27 mouse cellular contexts compared by ENCODE assay signal in the genomic region with DNA sequence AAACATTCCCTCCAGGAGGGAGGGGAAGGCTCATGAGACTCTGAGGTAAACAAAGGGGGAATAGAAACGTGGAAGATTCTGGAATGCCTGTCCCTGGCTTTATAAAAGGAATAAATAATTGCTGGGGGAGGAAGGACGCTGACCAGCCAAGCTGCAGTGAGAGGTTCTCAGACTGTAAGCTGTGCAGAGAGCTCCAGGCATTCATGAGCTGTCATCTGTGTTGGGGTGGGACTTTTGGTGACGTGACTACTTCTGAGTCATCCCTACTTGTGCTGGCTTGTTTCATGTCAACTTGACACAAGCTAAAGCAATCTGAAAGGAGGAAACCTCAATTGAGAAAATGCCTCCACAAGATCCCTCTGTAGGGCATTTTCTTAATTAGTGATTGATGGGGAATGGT.
DNase-seq lines count a peak whose midpoint lies in the region; ATAC-seq and TF ChIP-seq lines count a peak whose summit lies in the region.
"Had no signal": no experiment of that assay in that cellular context is flagged by ENCODE, and none has a peak within 500 bp of the region (broad histone marks: within the 10 kb centered on the region; RNA-seq: fewer than 3 reads in every experiment).

No protein-coding gene starts in this region.

- H3K4me2 ChIP-seq in lung, postnatal 0 days (replicated peaks; ENCODE audit: low read depth, low read length), result no peak overlapping the region
- H3K4me2 ChIP-seq in stomach, embryonic 16.5 days (ENCODE audit: low read depth, low read length), result no peak overlapping the region
- H3K4me2 ChIP-seq: embryonic facial prominence, embryonic 15.5 days; forebrain, embryonic 15.5 days; heart, embryonic 15.5 days; midbrain, embryonic 11.5 days had no signal

- H3K4me3 ChIP-seq in lung, postnatal 0 days (ENCODE audit: low read depth, low read length), result no peak overlapping the region
- H3K4me3 ChIP-seq in stomach, embryonic 16.5 days (replicated peaks; ENCODE audit: low read length), result no peak overlapping the region
- H3K4me3 ChIP-seq in midbrain, embryonic 10.5 days, result no peak overlapping the region
- H3K4me3 ChIP-seq: embryonic facial prominence, embryonic 15.5 days; forebrain, embryonic 15.5 days; heart, embryonic 10.5 days; heart, embryonic 15.5 days had no signal

- no peaks in the 10 kb centered on the region for H3K36me3 ChIP-seq in lung, postnatal 0 days (ENCODE audit: insufficient read depth, low read length)
- H3K36me3 ChIP-seq in stomach, embryonic 16.5 days (ENCODE audit: control insufficient read depth, insufficient read depth, low read length), result no peaks in the 10 kb centered on the region
- H3K36me3 ChIP-seq in midbrain, embryonic 10.5 days, result no peaks in the 10 kb centered on the region
- H3K36me3 ChIP-seq: embryonic facial prominence, embryonic 15.5 days; forebrain, embryonic 15.5 days; heart, embryonic 10.5 days; heart, embryonic 15.5 days had no signal

- no peak overlapping the region for H3K9ac ChIP-seq in lung, postnatal 0 days (replicated peaks; ENCODE audit: low read depth)
- no peak overlapping the region for H3K9ac ChIP-seq in stomach, embryonic 16.5 days (ENCODE audit: low read length)
- H3K9ac ChIP-seq: embryonic facial prominence, embryonic 15.5 days; forebrain, embryonic 15.5 days; heart, embryonic 15.5 days; liver, embryonic 14.5 days had no signal

- 40% methylated on average over 3 of the region's 3 CpGs for WGBS in lung, postnatal 0 days
- 28% methylated on average over 3 of the region's 3 CpGs for WGBS in stomach, embryonic 16.5 days
- WGBS in midbrain, embryonic 10.5 days, result 79% methylated on average over 3 of the region's 3 CpGs

- no peaks in the 10 kb centered on the region for H3K4me1 ChIP-seq in lung, postnatal 0 days (ENCODE audit: insufficient read depth, low read depth, low read length)
- H3K4me1 ChIP-seq in stomach, embryonic 16.5 days (ENCODE audit: control insufficient read depth, insufficient read depth, low read length), result no peaks in the 10 kb centered on the region
- H3K4me1 ChIP-seq in midbrain, embryonic 10.5 days, result no peaks in the 10 kb centered on the region
- H3K4me1 ChIP-seq: heart, embryonic 10.5 days; heart, embryonic 15.5 days had no signal

- no peak for TF ChIP-seq EP300 in lung, postnatal 0 days (IDR thresholded peaks at IDR 0.05)

- peak; percentile 14 for DNase-seq in lung, postnatal 0 days (ENCODE audit: low spot score)
- DNase-seq in lung, postnatal 36 days, result no peak
- DNase-seq in 416B (ENCODE audit: low read depth) (peak; percentile 39), R1 (ENCODE audit: low read depth, low spot score) (peak; percentile 49)
- no peak for DNase-seq in midbrain, embryonic 10.5 days (ENCODE audit: low spot score)
- DNase-seq in spleen, postnatal 10 days (ENCODE audit: low spot score in 2 of 2), result no peak
- DNase-seq: adrenal gland, postnatal 14 days; cerebellum, adult 11-12 months; cerebellum, adult 9-11 months; embryo, embryonic 11 days; gastrocnemius, postnatal 10 days; kidney, adult 18-20 months; kidney, postnatal 4 days; liver; lung, adult 2 months; lung, postnatal 14 days; thymus, postnatal 14 days had no signal

- no peak overlapping the region for H3K27ac ChIP-seq in lung, postnatal 0 days (ENCODE audit: low read length)
- H3K27ac ChIP-seq in stomach, embryonic 16.5 days (ENCODE audit: low read length), result no peak overlapping the region; the same call in 1 of the 2 replicates
- H3K27ac ChIP-seq in midbrain, embryonic 10.5 days (replicated peaks), result no peak overlapping the region
- H3K27ac ChIP-seq: embryonic facial prominence, embryonic 15.5 days; forebrain, embryonic 15.5 days; heart, embryonic 10.5 days; heart, embryonic 15.5 days; kidney, postnatal 0 days; liver, embryonic 14.5 days had no signal

- H3K9me3 ChIP-seq in lung, postnatal 0 days (ENCODE audit: low read length), result no peaks in the 10 kb centered on the region
- no peaks in the 10 kb centered on the region for H3K9me3 ChIP-seq in stomach, embryonic 16.5 days (replicated peaks; ENCODE audit: control insufficient read depth, low read length)
- no peaks in the 10 kb centered on the region for H3K9me3 ChIP-seq in midbrain, embryonic 10.5 days (replicated peaks)
- H3K9me3 ChIP-seq: embryonic facial prominence, embryonic 15.5 days; forebrain, embryonic 15.5 days; heart, embryonic 10.5 days; heart, embryonic 15.5 days had no signal

- no peak for TF ChIP-seq CTCF in lung, postnatal 0 days (IDR thresholded peaks at IDR 0.05)

- H3K27me3 ChIP-seq in lung, postnatal 0 days (replicated peaks; ENCODE audit: insufficient read depth, low read length), result no peaks in the 10 kb centered on the region
- H3K27me3 ChIP-seq in stomach, embryonic 16.5 days (ENCODE audit: control insufficient read depth, insufficient read depth, low read length), result no peaks in the 10 kb centered on the region
- no peaks in the 10 kb centered on the region for H3K27me3 ChIP-seq in midbrain, embryonic 10.5 days (ENCODE audit: low read depth, poor library complexity, severe bottlenecking)
- H3K27me3 ChIP-seq: embryonic facial prominence, embryonic 15.5 days; forebrain, embryonic 15.5 days; heart, embryonic 15.5 days had no signal

- ATAC-seq in lung, postnatal 0 days, result no peak
- ATAC-seq in stomach, embryonic 16.5 days (ENCODE audit: insufficient read depth, low FRiP score), result peak; percentile 60; the same call in 1 of the 2 replicates
- ATAC-seq: forebrain, embryonic 15.5 days; hindbrain, embryonic 16.5 days; midbrain, embryonic 16.5 days had no signal

Comparison
In these comparisons a context has a peak if more than half of its experiments do, and no peak if none do; other contexts are left out.
1. DNase-seq: peak in lung, postnatal 0 days (single experiment), 416B (single experiment) and R1 (single experiment); none in lung, postnatal 36 days (single experiment), midbrain, embryonic 10.5 days (single experiment) and spleen, postnatal 10 days (0 of 2).